Mouse (Mus musculus) adrenal gland, adult 8-10 months (tissue): ENCODE results near the gene Cdc25a. TPM values are rescaled to one million over a fixed set of nuclear protein-coding genes. Genes with fewer than 3 reads are reported as not detected.

ENCODE experiments used
- DNase-seq: peaks from one replicate; pipeline ENCODE4 v3.0.0; 2022
- total RNA-seq, 4 experiments: library from RNA; stranded (reverse); gene quantifications; 2 replicates each; pipeline ENCODE4 v1.2.4; 2022

The Cdc25a gene
- total RNA-seq, 4 experiments from 2014 or later = 10.5 to 14.5 (median 10.8) TPM

- peak; percentile 76 for DNase-seq
Observed at GRCm38 (mm10) chr9:109894413-109895090, 19.2 kb downstream of the Cdc25a start.

- no peak for DNase-seq
Observed at GRCm38 (mm10) chr9:109895593-109895992, 20.2 kb downstream of the Cdc25a start.

- no peak for DNase-seq
Observed at GRCm38 (mm10) chr9:109896253-109897150, 21.1 kb downstream of the Cdc25a start.

GRCm38 (mm10) chr9:109898027-109898426, 22.6 kb downstream of the Cdc25a start:
- DNase-seq = no peak

GRCm38 (mm10) chr9:109899361-109899760, 24.0 kb downstream of the Cdc25a start:
- no peak for DNase-seq

- DNase-seq = no peak
Observed at GRCm38 (mm10) chr9:109899774-109900173, 24.4 kb downstream of the Cdc25a start.

- no peak for DNase-seq
Observed at GRCm38 (mm10) chr9:109900604-109901003, 25.2 kb downstream of the Cdc25a start.

GRCm38 (mm10) chr9:109902246-109902645, 26.9 kb downstream of the Cdc25a start:
- DNase-seq = no peak

- no peak for DNase-seq
Observed at GRCm38 (mm10) chr9:109902740-109903139, 27.4 kb downstream of the Cdc25a start.

GRCm38 (mm10) chr9:109907300-109907699, 31.9 kb downstream of the Cdc25a start:
- DNase-seq = peak; percentile 67

GRCm38 (mm10) chr9:109907774-109908465, 32.5 kb downstream of the Cdc25a start:
- no peak for DNase-seq

GRCm38 (mm10) chr9:109909102-109909501, 33.7 kb downstream of the Cdc25a start:
- no peak for DNase-seq

- no peak for DNase-seq
Observed at GRCm38 (mm10) chr9:109909926-109910325, 34.5 kb downstream of the Cdc25a start.

GRCm38 (mm10) chr9:109911779-109912178, 36.4 kb downstream of the Cdc25a start:
- DNase-seq = no peak

GRCm38 (mm10) chr9:109914269-109914926, 39.0 kb downstream of the Cdc25a start:
- no peak for DNase-seq

GRCm38 (mm10) chr9:109917931-109918330, 42.6 kb downstream of the Cdc25a start:
- DNase-seq = peak; percentile 79

- DNase-seq = no peak
Observed at GRCm38 (mm10) chr9:109929131-109929530, 53.8 kb downstream of the Cdc25a start.

- no peak for DNase-seq
Observed at GRCm38 (mm10) chr9:109930063-109930462, 54.7 kb downstream of the Cdc25a start.

- DNase-seq = no peak
Observed at GRCm38 (mm10) chr9:109930752-109931151, 55.4 kb downstream of the Cdc25a start.

- peak; percentile 97 for DNase-seq
Observed at GRCm38 (mm10) chr9:109931257-109932171, 56.1 kb downstream of the Cdc25a start, which contains the start of gene Map4. Gene Map4 (plus strand): TSS chr9:109931460.

- DNase-seq = peak; percentile 33
Observed at GRCm38 (mm10) chr9:109932361-109932755, 57.0 kb downstream of the Cdc25a start.
